Mouse (Mus musculus) yolk sac, embryonic 10.5 days (tissue): Measurements from ENCODE around the gene Gosr2.

Experiments
- DNase-seq: peaks from one replicate; pipeline ENCODE4 v3.0.0-alpha.2; 2017; ENCODE audit warnings: low spot score

The Gosr2 gene

GRCm38 (mm10) chr11:103688980-103689378 is 8.7 kb downstream of the Gosr2 start:
- DNase-seq, result peak; percentile 42

- DNase-seq, result no peak
These were observed 9.3 kb downstream of the Gosr2 start for GRCm38 (mm10) chr11:103688271-103688979.

DNA sequence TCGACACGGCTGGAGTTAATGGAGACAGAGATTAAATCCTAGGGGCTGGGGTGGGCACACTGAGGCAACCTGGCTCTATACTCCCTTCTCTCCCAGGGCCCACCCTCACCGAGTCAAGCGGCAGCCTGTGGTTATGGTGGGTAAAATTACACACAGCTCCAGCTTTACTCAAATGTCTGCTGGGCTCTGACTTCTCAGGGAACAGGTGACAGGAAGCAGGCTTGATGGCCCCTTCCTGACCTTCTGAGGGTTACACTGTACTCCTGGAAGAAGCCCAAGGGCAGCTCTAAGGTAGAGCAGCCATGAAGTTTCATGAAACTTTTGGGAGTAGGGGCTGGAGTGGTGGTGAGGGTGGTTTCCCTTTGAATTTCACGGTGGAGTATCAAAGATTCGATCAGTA is 11.0 kb downstream of the Gosr2 start:
- no peak for DNase-seq

DNA sequence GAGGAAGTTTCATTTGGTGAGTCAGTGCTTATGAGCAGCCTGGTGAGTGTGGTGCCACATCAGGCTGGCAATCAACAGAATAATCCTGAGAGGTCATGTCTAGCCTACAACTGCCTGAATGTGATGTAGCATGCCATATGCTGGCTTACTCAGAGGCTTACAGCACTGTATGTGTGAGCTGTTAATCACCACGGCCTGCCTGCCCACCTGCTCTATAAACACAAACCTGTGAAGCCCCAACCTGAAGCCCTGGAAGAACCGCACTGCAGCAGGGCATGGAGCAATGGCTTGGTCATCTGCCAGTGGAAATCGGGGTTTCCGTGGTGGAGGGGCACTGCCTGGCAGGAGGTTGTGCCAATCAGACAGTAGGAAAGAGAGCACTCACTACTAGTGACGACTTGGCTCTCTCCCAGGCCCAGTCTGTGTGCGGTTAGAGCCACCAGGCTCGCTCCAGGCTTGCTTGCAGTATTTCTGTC is 12.4 kb downstream of the Gosr2 start:
- no peak for DNase-seq

GRCm38 (mm10) chr11:103683667-103684334 is 13.9 kb downstream of the Gosr2 start:
- peak; percentile 46 for DNase-seq

DNA sequence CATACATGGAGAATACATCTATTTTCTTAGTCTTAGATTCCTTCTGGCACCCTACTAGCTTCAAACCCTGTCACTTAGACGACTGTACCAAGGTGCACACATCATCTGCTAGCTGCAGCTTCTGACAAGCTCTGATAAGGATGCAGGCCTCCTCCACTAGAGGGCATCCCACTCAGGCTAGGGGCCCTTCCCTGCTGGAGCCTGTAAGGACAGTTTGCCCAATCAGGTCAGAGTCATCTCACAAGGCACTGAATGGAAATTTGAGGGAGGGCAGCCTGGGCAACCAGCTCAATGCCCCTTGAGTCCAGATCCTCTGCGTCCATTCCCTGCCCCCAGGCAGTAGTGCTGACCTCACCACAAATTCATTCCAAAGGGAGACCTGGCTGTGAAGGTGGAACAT is 20.7 kb downstream of the Gosr2 start:
- DNase-seq, result peak; percentile 25

GRCm38 (mm10) chr11:103675556-103675955 is 22.1 kb downstream of the Gosr2 start:
- DNase-seq, result peak; percentile 33

DNA sequence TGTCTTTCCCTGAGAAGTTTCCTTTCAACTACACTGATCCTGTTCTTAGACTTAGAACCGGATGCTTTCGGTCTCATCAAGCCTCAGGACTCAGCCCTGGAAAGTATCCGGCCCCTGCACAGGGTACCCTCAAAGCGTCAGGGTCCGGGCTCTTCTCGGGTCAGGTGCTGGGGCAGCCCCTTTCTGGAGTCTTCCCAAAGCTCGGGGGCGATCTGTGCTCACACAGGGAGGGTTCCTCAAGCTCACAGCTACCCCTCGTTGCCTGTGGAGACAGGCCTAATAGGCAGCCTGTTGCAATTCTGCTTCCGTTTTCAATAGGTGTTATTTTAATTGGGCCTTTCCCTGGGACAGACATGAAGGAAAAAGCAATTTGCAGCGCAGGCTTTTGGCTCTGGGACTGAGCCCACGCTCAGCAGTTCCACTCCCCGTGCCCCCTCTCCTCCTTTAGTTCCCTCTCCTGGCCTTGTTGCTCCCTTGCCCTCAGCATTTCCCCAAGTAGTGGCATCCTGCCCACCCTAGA is 30.7 kb downstream of the Gosr2 start:
- no peak for DNase-seq

- DNase-seq, result no peak
These were observed 31.4 kb downstream of the Gosr2 start for GRCm38 (mm10) chr11:103666181-103666906.

DNA sequence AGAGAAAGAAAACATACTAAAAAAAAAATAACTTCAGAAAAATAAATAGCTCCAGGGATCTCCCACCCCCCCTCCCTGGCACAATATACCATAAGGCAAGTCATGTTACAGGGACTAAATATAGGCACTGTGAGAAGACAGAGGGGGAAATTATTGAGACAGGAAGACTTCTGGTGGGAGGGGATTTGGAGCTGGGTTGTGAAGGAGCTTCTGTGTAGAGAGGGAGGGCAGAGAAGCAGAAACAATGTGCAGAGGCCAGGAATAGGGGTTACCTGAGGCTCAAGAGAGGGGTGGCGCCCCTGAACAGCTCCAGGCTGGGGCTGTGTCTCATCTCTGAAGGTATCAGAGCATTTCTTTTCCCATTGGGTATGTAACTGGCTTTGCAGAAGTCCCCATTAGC is 32.0 kb downstream of the Gosr2 start:
- DNase-seq, result no peak

GRCm38 (mm10) chr11:103663119-103663518 is 34.6 kb downstream of the Gosr2 start:
- no peak for DNase-seq

- DNase-seq, result no peak
These were observed 35.2 kb downstream of the Gosr2 start for GRCm38 (mm10) chr11:103662546-103662945.

- DNase-seq, result no peak
These were observed 35.8 kb downstream of the Gosr2 start for GRCm38 (mm10) chr11:103661863-103662262.

DNA sequence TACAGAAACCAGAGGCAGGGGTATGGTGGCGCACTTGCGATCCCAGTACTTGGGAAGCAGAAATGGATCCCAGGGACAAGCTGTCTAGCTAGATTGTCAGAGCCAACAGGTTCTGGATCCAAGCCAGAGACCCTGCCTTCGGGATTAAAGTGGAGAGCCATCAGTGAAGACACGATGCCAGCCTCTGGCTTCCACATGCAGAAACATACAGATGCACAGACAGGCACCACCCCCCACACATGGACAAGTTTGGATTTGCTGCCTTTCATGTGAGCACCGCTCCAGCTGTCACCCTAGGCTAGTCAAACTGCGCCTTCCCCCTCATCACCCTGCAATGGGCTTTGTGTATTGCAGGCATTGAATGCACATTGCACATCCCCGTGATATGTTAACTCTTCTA is 39.5 kb downstream of the Gosr2 start:
- DNase-seq, result no peak

- DNase-seq, result peak; percentile 40
These were observed 41.2 kb downstream of the Gosr2 start for GRCm38 (mm10) chr11:103656520-103656919.

GRCm38 (mm10) chr11:103653359-103653965 is 44.2 kb downstream of the Gosr2 start:
- no peak for DNase-seq

GRCm38 (mm10) chr11:103651426-103651825 is 46.3 kb downstream of the Gosr2 start:
- no peak for DNase-seq

- DNase-seq, result no peak
These were observed 47.7 kb downstream of the Gosr2 start for GRCm38 (mm10) chr11:103649983-103650493.

- no peak for DNase-seq
These were observed 48.3 kb downstream of the Gosr2 start, which contains the start of gene Rprml for GRCm38 (mm10) chr11:103649301-103649982. Gene Rprml (plus strand): TSS chr11:103649570.

DNA sequence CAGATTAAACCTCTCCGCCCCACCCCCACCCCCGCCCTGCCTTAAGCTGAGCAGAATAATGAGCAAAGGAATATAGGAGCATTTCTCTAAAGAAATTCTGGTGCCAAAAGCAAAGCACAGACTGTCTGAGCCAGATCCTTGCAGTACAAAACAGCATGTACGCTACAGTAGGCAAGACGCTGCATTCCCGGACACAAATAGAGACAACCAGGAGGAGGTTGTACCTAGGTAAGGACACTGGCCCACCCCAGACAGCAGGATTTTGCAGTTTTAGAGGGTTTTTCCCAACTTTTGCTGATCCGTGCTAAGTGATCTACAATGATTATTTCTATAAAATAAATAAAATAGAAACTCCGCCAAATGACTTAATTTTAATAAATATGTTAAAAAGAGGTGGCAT is 49.0 kb downstream of the Gosr2 start:
- DNase-seq, result no peak

DNA sequence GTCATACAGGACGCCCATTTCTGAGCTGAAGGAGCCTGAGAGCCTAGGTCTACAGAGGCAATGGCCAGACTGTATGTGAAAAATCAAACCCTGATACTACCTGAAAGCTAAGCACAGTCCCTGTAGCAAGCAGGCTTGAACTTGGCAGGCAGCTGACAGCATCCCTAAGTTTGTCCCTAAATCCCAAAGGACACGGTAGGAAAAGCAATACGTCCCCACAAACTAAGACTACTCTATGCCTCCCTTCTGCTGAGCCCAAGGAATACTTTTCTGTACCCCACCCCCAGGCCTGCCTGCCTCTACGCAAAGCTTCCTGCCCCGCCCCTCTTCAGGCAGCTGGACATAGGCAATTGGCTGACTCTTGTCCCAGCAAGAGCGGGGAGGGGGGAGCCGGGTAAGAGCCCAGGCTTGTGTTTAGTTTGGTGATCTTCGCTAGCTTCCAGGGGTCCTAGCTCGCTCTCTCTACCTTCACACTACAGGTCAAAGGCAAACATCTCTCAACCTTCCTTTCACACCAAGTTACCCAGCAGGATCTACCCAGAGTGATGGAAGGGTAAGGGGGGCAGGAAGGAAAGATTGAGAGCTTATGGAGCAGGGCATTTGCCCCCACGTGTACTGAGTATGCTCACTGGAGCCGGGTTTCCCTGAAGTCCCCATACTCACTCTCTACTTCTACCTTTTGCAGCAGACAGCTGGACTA is 49.6 kb downstream of the Gosr2 start:
- no peak for DNase-seq
